Mouse (Mus musculus) myocyte (in vitro differentiated cells): ENCODE measurements around the gene Sumo3. TPM values are rescaled to one million over a fixed set of nuclear protein-coding genes. Genes with fewer than 3 reads are reported as not detected.

Source experiments
- H3K27me3 ChIP-seq: one replicate; pipeline ENCODE4 v1.6.1; 2011; ENCODE audit not compliant: control insufficient read depth, insufficient read depth, insufficient read length
- H3K36me3 ChIP-seq: one replicate; pipeline ENCODE4 v1.6.1; 2011; ENCODE audit not compliant: control insufficient read depth, insufficient read depth
- H3K4me2 ChIP-seq: one replicate; pipeline ENCODE4 v1.6.1; 2011; ENCODE audit warnings: low read depth, control low read depth
- H3K4me3 ChIP-seq: one replicate; pipeline ENCODE4 v1.5.1; 2011; ENCODE audit warnings: mild to moderate bottlenecking, control low read depth, moderate library complexity
- H3K79me2 ChIP-seq: one replicate; pipeline ENCODE4 v1.6.1; 2011; ENCODE audit not compliant: control insufficient read depth, insufficient read depth
- H3ac ChIP-seq: one replicate; pipeline ENCODE4 v1.6.1; 2011; ENCODE audit not compliant: control insufficient read depth, insufficient read length
- CEBPB ChIP-seq: IDR thresholded peaks from 2 replicates; pipeline ENCODE4 v1.6.1; 2011; ENCODE audit warnings: mild to moderate bottlenecking, moderate library complexity; ENCODE audit not compliant: poor library complexity, insufficient read depth, severe bottlenecking
- E2F4 ChIP-seq: IDR thresholded peaks from one replicate; pipeline ENCODE4 v1.6.1; 2011; ENCODE audit warnings: mild to moderate bottlenecking, control low read depth, moderate library complexity; ENCODE audit not compliant: insufficient read depth
- MAX ChIP-seq: IDR thresholded peaks from one replicate; pipeline ENCODE4 v1.6.1; 2011; ENCODE audit warnings: low read depth, mild to moderate bottlenecking, control low read depth
- MYOD1 ChIP-seq, 3 experiments: IDR thresholded peaks; one replicate each; pipeline ENCODE4 v1.6.1; 2011; ENCODE audit warnings: control low read depth in 2 of 3, low read depth in 2 of 3, mild to moderate bottlenecking in 2 of 3, moderate library complexity in 1 of 3; ENCODE audit not compliant: insufficient read length in 2 of 3, control insufficient read depth in 1 of 3
- MYOG ChIP-seq, 3 experiments: IDR thresholded peaks; one replicate each; pipeline ENCODE4 v1.6.1; 2011; ENCODE audit warnings: control low read depth in 2 of 3, low read depth in 2 of 3, mild to moderate bottlenecking in 2 of 3; ENCODE audit not compliant: insufficient read length in 2 of 3, control insufficient read depth in 1 of 3, insufficient read depth in 1 of 3
- POLR2A ChIP-seq: IDR thresholded peaks from one replicate; pipeline ENCODE4 v1.6.1; 2011; ENCODE audit warnings: low read depth, mild to moderate bottlenecking, control low read depth, moderate library complexity; ENCODE audit not compliant: insufficient read length
- POLR2AphosphoS2 ChIP-seq: IDR thresholded peaks from one replicate; pipeline ENCODE4 v1.6.1; 2011; ENCODE audit warnings: low read depth, control low read depth; ENCODE audit not compliant: insufficient read length
- REST ChIP-seq: IDR thresholded peaks from one replicate; pipeline ENCODE4 v1.6.1; 2011; ENCODE audit warnings: mild to moderate bottlenecking, control low read depth, moderate library complexity; ENCODE audit not compliant: insufficient read depth, insufficient read length
- SRF ChIP-seq: IDR thresholded peaks from one replicate; pipeline ENCODE4 v1.6.1; 2011; ENCODE audit warnings: low read depth; ENCODE audit not compliant: control insufficient read depth, insufficient read length
- TCF12 ChIP-seq: IDR thresholded peaks from one replicate; pipeline ENCODE4 v1.6.1; 2011; ENCODE audit warnings: mild to moderate bottlenecking, control low read depth; ENCODE audit not compliant: poor library complexity, insufficient read depth, severe bottlenecking
- TCF3 ChIP-seq: IDR thresholded peaks from one replicate; pipeline ENCODE4 v1.6.1; 2011; ENCODE audit warnings: low read depth, control low read depth; ENCODE audit not compliant: insufficient read length
- USF1 ChIP-seq: IDR thresholded peaks from one replicate; pipeline ENCODE4 v1.6.1; 2011; ENCODE audit warnings: low read depth, mild to moderate bottlenecking, control low read depth, moderate library complexity
- polyA plus RNA-seq: library from polyadenylated mRNA; unstranded; fragments of >200 nt; fragmentation: generic; extraction: Trizol; gene quantifications from one replicate; pipeline ENCODE4 v1.2.1, GENCODE M21; 2012; ENCODE audit warnings: missing spikeins

Sumo3 gene
- 127 TPM for polyA plus RNA-seq

DNA sequence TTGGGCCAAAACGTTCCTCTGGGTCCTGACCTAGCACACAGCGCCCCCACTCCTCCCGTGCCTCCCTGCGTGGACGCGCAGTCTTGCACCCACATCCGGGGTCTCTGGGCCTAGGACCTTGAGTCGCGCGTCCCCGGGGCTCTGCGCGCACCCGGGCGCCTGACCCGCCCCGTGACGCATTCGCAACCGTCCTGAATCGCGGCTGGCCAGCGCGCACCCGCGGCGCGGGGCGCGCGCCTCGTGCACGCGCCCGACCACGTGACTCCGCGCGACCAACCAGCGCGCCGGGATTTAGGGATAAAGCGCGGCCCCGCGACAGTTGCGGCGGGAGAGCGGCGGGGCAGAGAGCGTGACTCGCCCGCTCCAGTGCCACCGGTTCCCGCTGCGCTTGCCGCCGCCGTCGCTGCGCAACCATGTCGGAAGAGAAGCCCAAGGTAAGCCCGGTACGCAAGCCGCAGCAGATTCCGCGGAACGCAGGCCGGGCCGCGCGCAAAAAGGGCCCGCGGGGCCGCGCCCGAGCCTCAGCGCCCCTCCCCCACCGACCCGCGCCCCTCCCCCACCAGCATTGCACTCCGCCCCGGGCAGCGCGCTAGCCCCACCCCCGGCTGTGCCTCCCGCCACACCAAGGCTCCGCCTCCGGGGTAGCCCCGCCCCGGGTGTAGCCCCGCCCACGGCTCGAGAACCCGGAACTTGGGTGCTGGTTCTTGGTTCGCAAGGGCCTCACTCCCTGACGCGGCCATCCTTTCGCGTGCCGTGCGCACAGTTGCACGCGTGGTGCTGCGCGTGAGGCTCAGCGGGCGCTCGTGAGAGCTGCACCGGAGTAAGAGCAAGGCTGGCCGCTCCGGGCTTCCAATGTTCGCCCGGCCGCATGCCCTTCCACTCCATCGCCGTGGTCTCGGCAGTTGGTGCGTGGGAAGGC is at the start of gene Sumo3, which contains the start of gene Gm49325:
Gene Sumo3, plus strand, starts transcription at position 190 of the 919 bp plus-strand sequence.
Gene Gm49325, plus strand, starts transcription at position 290 of the 919 bp plus-strand sequence.
- H3ac ChIP-seq: peak within 1 kb of the TSS; percentile 90
- no peaks in the 10 kb centered on the region for H3K27me3 ChIP-seq
- TF ChIP-seq E2F4 (no peak), MYOG (IDR thresholded peaks at IDR 0.05; ENCODE audit: control insufficient read depth in 1 of 3, insufficient read depth in 1 of 3, insufficient read length in 2 of 3, low read depth in 2 of 3) (peak in 2 of 3 experiments; percentile 9 to 56), USF1 (peak; percentile 73), POLR2A (peak; percentile 80), TCF3 (no peak), SRF (no peak), MAX (peak; percentile 57), CEBPB (no peak), MYOD1 (IDR thresholded peaks at IDR 0.05; ENCODE audit: control insufficient read depth in 1 of 3, insufficient read length in 2 of 3, low read depth in 2 of 3) (peak in 1 of 3 experiments; percentile 15), POLR2AphosphoS2 (peak; percentile 87), TCF12 (no peak), REST (no peak)
- H3K4me2 ChIP-seq: peak within 1 kb of the TSS; percentile 99
- peaks cover 28% of the 10 kb centered on the region for H3K79me2 ChIP-seq
- no peaks in the 10 kb centered on the region for H3K36me3 ChIP-seq
- H3K4me3 ChIP-seq: peak within 1 kb of the TSS; percentile 66

DNA sequence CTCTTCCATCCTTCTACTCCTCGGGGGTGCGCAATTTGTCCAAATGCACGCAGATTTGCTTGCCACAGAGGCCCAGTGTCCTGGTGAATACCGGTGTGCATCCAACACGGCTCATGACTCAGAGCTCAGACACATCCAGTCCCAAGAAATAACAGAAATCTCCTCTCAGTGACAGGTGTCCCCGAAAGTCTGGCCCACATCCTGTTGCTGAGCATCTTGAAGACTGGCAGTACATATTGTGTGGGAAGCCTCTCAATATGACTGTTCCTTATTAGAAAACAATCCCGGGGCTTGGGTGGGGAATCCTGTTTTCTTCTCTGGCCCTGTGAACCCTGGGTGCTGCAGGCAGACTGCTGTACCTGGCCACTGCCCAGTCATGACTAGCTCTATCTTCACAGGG is 49.3 kb upstream of the Sumo3 start:
- H3K4me2 ChIP-seq: no peak overlapping the region
- no peak for TF ChIP-seq MYOD1 (IDR thresholded peaks at IDR 0.05; ENCODE audit: control insufficient read depth in 1 of 3, insufficient read length in 2 of 3, low read depth in 2 of 3)
- no peak for TF ChIP-seq SRF
- TF ChIP-seq MYOG (IDR thresholded peaks at IDR 0.05; ENCODE audit: control insufficient read depth in 1 of 3, insufficient read depth in 1 of 3, insufficient read length in 2 of 3, low read depth in 2 of 3): no peak
- no peak for TF ChIP-seq USF1
- no peak for TF ChIP-seq TCF12
- TF ChIP-seq MAX: no peak
- no peak for TF ChIP-seq CEBPB
- no peak for TF ChIP-seq E2F4
- no peak for TF ChIP-seq TCF3
- TF ChIP-seq POLR2AphosphoS2: no peak
- no peak for TF ChIP-seq POLR2A
- TF ChIP-seq REST: no peak
- H3K27me3 ChIP-seq: no peaks in the 10 kb centered on the region
- H3K36me3 ChIP-seq: no peaks in the 10 kb centered on the region
- no peak overlapping the region for H3ac ChIP-seq
- no peaks in the 10 kb centered on the region for H3K79me2 ChIP-seq
- no peak overlapping the region for H3K4me3 ChIP-seq

DNA sequence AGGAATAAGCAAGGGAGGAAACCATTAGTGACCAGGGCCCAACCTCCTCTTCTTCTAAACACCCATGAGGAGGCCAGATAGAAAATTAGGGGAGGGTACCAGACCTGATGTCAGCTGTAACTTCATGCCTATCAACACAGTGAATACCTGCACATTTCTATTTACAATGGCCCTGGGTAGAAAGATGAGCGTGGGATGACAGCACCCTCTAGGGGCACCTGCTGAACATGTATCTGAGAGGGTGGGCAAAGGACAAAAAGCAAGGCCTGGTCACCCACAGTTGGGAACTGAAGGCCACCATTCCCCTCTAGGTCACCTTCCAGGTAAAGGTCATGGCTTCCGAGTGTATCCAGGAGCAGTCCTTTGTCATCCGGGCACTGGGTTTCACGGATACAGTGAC is 48.3 kb upstream of the Sumo3 start:
- Histone ChIP-seq H3K4me3 (no peak overlapping the region), H3K36me3 (no peaks in the 10 kb centered on the region), H3K4me2 (no peak overlapping the region), H3ac (no peak overlapping the region), H3K79me2 (no peaks in the 10 kb centered on the region), H3K27me3 (no peaks in the 10 kb centered on the region)
- TF ChIP-seq REST (no peak), SRF (no peak), TCF3 (no peak), CEBPB (no peak), POLR2A (no peak), MYOD1 (IDR thresholded peaks at IDR 0.05; ENCODE audit: control insufficient read depth in 1 of 3, insufficient read length in 2 of 3, low read depth in 2 of 3) (no peak), TCF12 (no peak)

DNA sequence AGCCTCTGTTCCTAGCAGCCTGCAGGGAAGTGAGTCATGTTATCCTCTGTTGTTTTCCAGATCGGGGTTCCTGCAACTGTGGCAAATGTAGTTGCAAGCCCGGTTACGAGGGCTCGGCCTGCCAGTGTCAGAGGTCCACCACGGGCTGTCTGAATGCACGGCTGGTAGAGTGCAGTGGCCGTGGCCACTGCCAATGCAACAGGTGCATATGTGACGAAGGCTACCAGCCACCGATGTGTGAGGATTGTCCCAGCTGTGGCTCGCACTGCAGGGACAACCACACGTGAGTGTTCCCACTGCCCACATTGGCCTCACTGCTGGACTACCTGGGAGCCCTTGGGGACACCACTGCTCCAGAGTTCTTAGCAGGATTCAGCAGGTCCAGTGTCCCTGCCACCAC is 45.8 kb upstream of the Sumo3 start:
- H3K4me3 ChIP-seq: no peak overlapping the region
- no peaks in the 10 kb centered on the region for H3K79me2 ChIP-seq
- no peak overlapping the region for H3ac ChIP-seq
- H3K36me3 ChIP-seq: no peaks in the 10 kb centered on the region
- no peak overlapping the region for H3K4me2 ChIP-seq
- TF ChIP-seq MYOD1 (IDR thresholded peaks at IDR 0.05; ENCODE audit: control insufficient read depth in 1 of 3, insufficient read length in 2 of 3, low read depth in 2 of 3) (peak in 1 of 3 experiments; percentile 67), POLR2A (no peak), TCF12 (no peak), REST (no peak), MAX (no peak), USF1 (no peak), SRF (no peak), MYOG (IDR thresholded peaks at IDR 0.05; ENCODE audit: control insufficient read depth in 1 of 3, insufficient read depth in 1 of 3, insufficient read length in 2 of 3, low read depth in 2 of 3) (peak in 2 of 3 experiments; percentile 31 to 63), TCF3 (no peak), CEBPB (no peak), E2F4 (no peak), POLR2AphosphoS2 (no peak)
- H3K27me3 ChIP-seq: no peaks in the 10 kb centered on the region

DNA sequence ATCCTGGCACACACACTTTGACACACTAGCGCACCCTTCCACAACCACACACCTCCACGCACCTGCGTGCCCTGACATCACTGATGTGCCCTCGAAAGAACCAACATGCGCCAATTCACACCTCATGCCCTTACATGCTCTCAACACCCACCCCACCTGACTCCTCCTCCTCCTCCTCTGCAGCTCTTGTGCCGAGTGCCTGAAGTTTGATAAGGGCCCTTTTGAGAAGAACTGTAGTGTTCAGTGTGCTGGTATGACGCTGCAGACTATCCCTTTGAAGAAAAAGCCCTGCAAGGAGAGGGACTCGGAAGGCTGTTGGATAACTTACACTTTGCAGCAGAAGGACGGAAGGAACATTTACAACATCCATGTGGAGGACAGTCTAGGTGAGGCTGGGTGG is 45.1 kb upstream of the Sumo3 start:
- no peak overlapping the region for H3K4me3 ChIP-seq
- TF ChIP-seq E2F4: no peak
- TF ChIP-seq MAX: no peak
- TF ChIP-seq MYOG (IDR thresholded peaks at IDR 0.05; ENCODE audit: control insufficient read depth in 1 of 3, insufficient read depth in 1 of 3, insufficient read length in 2 of 3, low read depth in 2 of 3): no peak
- no peak for TF ChIP-seq POLR2A
- no peak for TF ChIP-seq REST
- no peak for TF ChIP-seq MYOD1 (IDR thresholded peaks at IDR 0.05; ENCODE audit: control insufficient read depth in 1 of 3, insufficient read length in 2 of 3, low read depth in 2 of 3)
- TF ChIP-seq TCF3: no peak
- no peak for TF ChIP-seq SRF
- no peak for TF ChIP-seq POLR2AphosphoS2
- TF ChIP-seq USF1: no peak
- no peak for TF ChIP-seq TCF12
- TF ChIP-seq CEBPB: no peak
- no peaks in the 10 kb centered on the region for H3K79me2 ChIP-seq
- H3ac ChIP-seq: no peak overlapping the region
- H3K4me2 ChIP-seq: no peak overlapping the region
- H3K36me3 ChIP-seq: no peaks in the 10 kb centered on the region
- no peaks in the 10 kb centered on the region for H3K27me3 ChIP-seq
